Mouse (Mus musculus): ENCODE measurements at regions not wholly inside any gene's neighbourhood (a gene's known extent, or its start where the extent isn't known, plus 50 kb on each side); places are given as distances from the start of the nearest gene placed in this dataset.

DNA sequence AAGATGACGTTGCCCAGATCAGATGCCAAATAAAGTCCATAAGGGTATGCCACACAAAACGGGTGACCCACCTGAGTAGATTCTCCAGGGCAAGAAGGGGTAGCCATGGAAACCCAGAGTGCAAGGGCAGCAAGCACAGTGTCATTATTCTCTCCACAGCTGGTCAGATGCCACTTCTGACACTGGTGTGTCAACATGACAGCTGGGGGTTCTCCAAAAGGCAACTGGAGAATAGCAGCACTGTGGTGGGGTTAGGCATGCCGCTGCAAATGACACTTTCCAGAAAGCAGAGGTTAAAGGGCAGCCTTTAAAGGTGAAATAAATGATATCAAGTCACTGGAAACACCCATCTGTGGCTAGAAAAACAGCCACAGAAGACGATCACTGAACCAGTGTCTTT, 70.8 kb upstream of the Thbs2 start:
- no peak for DNase-seq (ENCODE audit: low read depth, low spot score)

DNA sequence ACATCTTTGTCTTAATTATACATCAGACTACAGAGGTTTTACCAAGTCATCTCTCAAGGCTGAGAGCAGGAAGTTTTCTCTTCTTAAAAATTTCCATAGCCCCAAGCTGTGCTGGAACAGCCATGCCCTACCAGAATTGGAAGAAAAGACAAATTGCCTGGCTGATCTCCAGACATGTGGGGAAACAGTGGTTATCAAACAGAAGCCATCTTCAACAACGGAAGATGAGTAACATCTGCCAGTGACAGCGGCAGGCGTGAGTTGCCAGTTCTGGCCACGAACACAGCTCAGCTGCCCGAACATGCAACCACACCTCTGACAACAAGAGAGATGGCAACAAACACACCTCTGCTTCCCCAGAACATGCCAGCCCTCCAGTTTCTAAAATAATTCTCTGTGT, 59.1 kb upstream of the Thbs2 start:
- peak; percentile 45 for DNase-seq (ENCODE audit: low read depth, low spot score)

DNA sequence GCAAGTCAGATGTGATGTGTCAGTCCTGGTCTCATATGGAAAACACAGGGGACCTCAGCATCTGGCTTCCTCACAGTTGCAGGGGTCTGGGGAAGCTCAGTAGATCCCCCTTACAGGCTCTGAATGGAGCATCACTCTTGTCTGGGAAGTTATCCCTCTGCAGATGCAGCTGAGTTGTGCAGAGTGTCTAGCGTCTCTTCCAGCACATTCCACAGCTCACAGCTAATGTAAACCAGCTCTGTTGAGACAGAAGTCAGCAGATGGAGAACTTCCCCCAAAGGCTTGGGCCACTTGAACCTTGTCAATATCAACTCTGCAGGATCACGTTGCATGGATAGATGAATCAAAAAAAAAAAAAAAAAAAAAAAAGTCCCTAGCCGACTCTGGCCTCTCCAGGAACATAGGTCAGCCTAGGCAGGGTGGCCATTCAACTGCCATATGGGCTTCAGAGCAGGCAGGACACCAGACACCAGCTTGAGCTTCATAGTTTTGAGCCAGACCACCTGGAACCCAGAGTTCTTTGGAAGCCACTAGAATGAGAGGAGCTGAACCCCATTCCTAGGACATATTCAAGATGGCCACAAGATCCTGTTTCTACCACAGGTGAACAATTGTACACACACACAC, 56.6 kb upstream of the Thbs2 start:
- DNase-seq (ENCODE audit: low read depth, low spot score) = no peak

DNA sequence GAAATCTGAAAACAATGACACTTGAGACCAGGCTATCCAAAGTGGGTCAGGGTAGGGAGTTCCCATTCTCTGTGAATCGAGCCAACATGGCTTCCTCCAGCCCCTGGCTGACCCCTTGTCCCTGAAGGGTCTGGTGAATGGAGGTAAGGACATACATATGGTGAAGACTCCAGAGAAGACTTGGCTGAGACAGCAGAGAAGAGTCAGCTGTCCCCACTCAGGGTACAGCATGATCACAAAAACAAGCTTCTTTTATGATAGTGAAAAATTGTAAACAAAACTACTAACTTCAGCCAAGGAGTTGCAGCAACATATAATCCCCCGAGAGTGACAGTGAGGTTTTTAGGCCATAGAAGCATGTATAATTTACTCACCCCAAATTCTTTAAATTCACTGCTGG, 55.2 kb upstream of the Thbs2 start:
- no peak for DNase-seq (ENCODE audit: low read depth, low spot score)

DNA sequence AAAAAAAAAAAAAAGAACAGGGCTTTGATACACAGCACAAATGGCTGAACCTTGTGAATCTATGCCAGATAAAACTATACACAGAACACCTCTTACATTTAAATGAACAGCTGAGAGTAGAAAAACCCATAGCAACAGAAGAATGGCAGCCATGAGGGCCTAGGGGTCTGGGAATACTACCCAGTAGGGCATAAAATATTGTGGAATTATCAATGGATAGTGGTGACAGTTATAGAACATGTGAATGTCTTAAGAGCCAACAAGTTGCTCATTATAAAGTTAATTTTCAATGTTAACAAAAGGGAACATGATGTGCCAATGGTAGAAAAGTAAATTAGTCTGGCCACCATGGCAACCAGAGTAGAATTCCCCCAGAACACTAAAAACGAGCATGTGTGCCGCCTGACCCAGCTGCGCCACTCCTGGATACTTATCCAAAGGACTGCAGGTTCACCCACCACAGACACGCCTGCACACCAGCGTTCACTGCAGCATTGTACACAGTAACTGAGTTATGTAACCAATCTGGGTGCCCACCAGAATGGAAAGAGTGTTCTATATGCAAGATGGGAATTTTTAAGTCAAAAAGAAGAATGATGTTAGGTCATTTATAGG, 53.3 kb upstream of the Thbs2 start:
- DNase-seq (ENCODE audit: low read depth, low spot score) = no peak

DNA sequence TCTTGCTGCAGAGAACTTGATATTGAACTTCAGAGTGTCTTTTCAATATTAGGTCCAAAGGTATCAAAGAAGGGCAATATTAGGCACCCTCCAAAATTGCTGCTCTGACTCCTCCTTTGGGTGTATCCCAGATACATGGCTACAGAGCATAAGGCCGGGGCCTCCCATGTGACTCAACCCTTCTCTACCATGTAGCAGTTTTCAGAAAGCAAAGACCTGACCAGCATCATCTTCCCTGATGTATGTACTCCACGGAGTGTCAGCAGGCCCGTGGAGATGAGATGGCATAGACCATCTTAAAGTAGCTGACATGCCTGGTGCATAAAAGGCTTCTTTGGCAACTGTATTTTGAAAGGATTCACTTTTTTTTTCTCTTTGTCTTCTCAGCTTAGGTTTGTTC, 51.5 kb upstream of the Thbs2 start:
- DNase-seq (ENCODE audit: low read depth, low spot score) = no peak

DNA sequence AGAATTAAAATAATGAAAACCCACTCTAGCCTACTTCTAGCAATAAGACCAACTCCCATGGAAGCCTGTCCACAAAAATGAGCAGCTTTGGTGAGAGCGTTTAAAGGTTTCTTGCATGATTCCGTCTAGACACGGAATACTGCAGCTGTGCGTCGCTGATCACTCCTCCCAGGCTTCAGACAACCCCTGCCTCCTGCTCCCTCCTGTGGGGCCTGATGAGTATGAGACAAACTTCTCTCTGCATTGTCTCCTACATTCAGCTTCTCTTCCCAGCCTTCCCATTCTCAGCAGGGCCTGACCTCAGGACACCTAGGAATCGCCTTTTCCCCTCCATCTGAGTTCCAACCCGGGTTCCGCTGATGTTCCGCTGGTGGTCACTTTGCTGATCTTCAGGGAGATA, 50.0 kb upstream of the Thbs2 start:
- DNase-seq (ENCODE audit: low read depth, low spot score) = no peak
